ENCODE assay signal across 8 mouse cellular contexts in genomic region chr3:35693039-35693438, GRCm38 (mm10).
A peak's percentile ranks its signal among the peaks of the same experiment; 100 is the strongest.
DNase-seq lines count a peak whose midpoint lies in the region; ATAC-seq lines count a peak whose summit lies in the region.

No protein-coding gene starts in this region.

- H3K4me1 ChIP-seq in liver, embryonic 16.5 days (ENCODE audit: control insufficient read depth, low read depth, low read length), result no peaks in the 10 kb centered on the region
- no peaks in the 10 kb centered on the region for H3K4me1 ChIP-seq in neural tube, embryonic 12.5 days

- peak; percentile 64 for ATAC-seq in liver, embryonic 16.5 days (ENCODE audit: low read depth)
- ATAC-seq in neural tube, embryonic 12.5 days (ENCODE audit: low FRiP score, low read depth), result 0 out of 2 replicates have a peak, but pooled peaks have one; percentile 63

- no peaks in the 10 kb centered on the region for H3K9me3 ChIP-seq in liver, embryonic 16.5 days (replicated peaks; ENCODE audit: control insufficient read depth, low read length)
- H3K9me3 ChIP-seq in neural tube, embryonic 12.5 days, result no peaks in the 10 kb centered on the region

- no peak overlapping the region for H3K4me2 ChIP-seq in liver, embryonic 16.5 days (ENCODE audit: low read depth, low read length)
- no peak overlapping the region for H3K4me2 ChIP-seq in neural tube, embryonic 12.5 days (replicated peaks)

- H3K9ac ChIP-seq in liver, embryonic 16.5 days (ENCODE audit: low read depth, low read length), result no peak overlapping the region
- no peak overlapping the region for H3K9ac ChIP-seq in neural tube, embryonic 12.5 days

- H3K4me3 ChIP-seq in liver, embryonic 16.5 days (ENCODE audit: low read depth, low read length), result no peak overlapping the region
- H3K4me3 ChIP-seq in neural tube, embryonic 12.5 days, result no peak overlapping the region

- peak; percentile 95 for DNase-seq in 416B (ENCODE audit: low read depth)
- peak; percentile 40 to 47 for DNase-seq in adrenal gland, adult 18-20 months (ENCODE audit: low spot score in 2 of 2)
- DNase-seq in embryo, embryonic 9.5 days (ENCODE audit: extremely low spot score), result peak; percentile 60
- DNase-seq in heart, adult 8-10 months (ENCODE audit: low spot score), result peak; percentile 43
- DNase-seq in kidney, postnatal 36 days, result peak; percentile 73 to 84
- DNase-seq in telencephalon, adult 2 months (ENCODE audit: low read depth, low spot score), result peak; percentile 62

- H3K27ac ChIP-seq in liver, embryonic 16.5 days (ENCODE audit: low read length), result no peak overlapping the region
- H3K27ac ChIP-seq in neural tube, embryonic 12.5 days, result no peak overlapping the region

- no peaks in the 10 kb centered on the region for H3K36me3 ChIP-seq in liver, embryonic 16.5 days (ENCODE audit: control insufficient read depth, insufficient read depth)
- no peaks in the 10 kb centered on the region for H3K36me3 ChIP-seq in neural tube, embryonic 12.5 days

- H3K27me3 ChIP-seq in liver, embryonic 16.5 days (ENCODE audit: control insufficient read depth, insufficient read depth, low read depth, low read length), result no peaks in the 10 kb centered on the region
- H3K27me3 ChIP-seq in neural tube, embryonic 12.5 days (replicated peaks), result no peaks in the 10 kb centered on the region

- 18% methylated on average over 6 of the region's 6 CpGs for WGBS in liver, embryonic 16.5 days (ENCODE audit: insufficient replicate concordance)
- 56% methylated on average over 6 of the region's 6 CpGs for WGBS in neural tube, embryonic 12.5 days

Comparison
In these comparisons a context has a peak if more than half of its experiments do, and no peak if none do; other contexts are left out.
1. DNase-seq: peak in every context shown above with its lines; median percentile 95 in 416B; 78 in kidney, postnatal 36 days; 62 in telencephalon, adult 2 months; 60 in embryo, embryonic 9.5 days; 44 in adrenal gland, adult 18-20 months; 43 in heart, adult 8-10 months.